Mouse (Mus musculus) R1 (cell line): ENCODE data around the gene Sars.
A peak's percentile ranks its signal among the peaks of the same experiment; 100 is the strongest.

ENCODE experiments used
- DNase-seq: peaks from one replicate; pipeline ENCODE4 v3.0.0-alpha.2; 2018; ENCODE audit warnings: low read depth, low spot score

Sars gene

GRCm38 (mm10) chr3:108424944-108425623 lies 19.9 kb downstream of the Sars start:
- no peak for DNase-seq

DNA sequence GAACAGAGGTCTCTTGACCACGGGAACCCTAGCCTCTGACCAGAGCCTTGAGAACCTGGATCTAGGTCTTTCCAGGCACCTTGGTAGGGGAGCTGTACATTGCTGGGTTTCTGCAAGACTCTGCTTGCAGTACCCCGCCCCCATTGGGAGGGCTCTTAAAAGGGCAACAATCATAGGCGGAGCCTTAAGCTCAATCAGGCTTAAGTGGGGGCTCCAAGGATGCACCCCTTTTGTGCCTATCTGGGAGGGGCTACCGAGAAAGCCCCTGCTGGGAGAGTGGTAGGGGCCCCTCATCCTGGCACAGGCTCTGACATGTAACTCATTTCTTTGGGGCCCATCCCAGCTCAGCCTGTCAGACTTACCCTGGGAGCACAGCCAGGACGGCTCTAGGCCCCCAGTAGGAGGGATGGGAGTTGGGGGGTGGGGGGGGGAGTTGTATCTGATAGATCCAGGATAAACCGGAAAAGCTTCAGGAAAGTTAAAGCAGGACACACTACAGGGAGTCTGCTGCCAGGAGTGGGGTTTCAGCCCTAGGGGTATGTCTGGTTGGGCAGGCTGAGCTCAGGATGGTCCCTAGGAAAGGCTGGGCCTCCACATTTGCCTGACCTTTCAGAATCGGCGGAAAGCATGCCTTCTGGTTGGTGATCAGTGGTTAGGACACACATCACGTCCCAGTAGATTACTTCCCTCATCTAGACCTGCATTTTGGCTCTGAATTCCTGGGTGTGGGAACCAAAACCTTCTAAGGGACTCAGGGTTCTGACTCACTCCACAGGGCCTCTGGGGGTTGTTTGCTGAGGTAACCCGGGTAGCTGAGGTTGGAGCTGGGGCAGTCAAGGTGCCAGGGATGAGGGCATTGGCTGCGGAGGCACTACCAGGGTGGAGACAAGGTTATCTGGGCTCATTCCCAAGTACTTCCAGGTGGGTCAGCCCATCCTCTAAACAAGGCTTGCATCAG lies 20.9 kb downstream of the Sars start:
- peak; percentile 49 for DNase-seq

- DNase-seq = no peak
Observed at GRCm38 (mm10) chr3:108423006-108423405, 22.0 kb downstream of the Sars start.

GRCm38 (mm10) chr3:108415831-108416223 lies 29.2 kb downstream of the Sars start:
- DNase-seq = peak; percentile 71

GRCm38 (mm10) chr3:108414857-108415830 lies 29.9 kb downstream of the Sars start, which contains the start of gene Celsr2:
Gene Celsr2, minus strand, starts transcription at chr3:108415552.
- DNase-seq = peak; percentile 43

GRCm38 (mm10) chr3:108413634-108414360 lies 31.2 kb downstream of the Sars start:
- DNase-seq = no peak

DNA sequence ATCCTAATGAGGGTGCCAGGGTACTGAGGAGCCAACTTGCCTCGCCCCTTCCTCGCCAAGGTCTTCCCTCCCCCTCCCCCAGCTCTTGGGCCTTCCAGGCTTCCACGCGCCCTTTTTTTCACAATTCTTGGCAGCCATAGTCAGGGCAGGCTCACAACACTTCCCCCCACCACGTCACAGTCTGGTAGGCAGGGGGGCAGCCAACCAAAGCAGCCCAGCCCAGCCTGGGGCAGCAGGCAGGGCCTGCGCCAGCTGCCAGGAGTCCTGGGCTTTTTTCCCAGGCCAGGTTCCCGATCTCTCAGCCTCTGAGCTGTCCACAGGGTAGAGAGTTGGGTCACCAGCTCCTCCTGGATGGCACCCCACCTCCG lies 33.3 kb downstream of the Sars start:
- no peak for DNase-seq

DNA sequence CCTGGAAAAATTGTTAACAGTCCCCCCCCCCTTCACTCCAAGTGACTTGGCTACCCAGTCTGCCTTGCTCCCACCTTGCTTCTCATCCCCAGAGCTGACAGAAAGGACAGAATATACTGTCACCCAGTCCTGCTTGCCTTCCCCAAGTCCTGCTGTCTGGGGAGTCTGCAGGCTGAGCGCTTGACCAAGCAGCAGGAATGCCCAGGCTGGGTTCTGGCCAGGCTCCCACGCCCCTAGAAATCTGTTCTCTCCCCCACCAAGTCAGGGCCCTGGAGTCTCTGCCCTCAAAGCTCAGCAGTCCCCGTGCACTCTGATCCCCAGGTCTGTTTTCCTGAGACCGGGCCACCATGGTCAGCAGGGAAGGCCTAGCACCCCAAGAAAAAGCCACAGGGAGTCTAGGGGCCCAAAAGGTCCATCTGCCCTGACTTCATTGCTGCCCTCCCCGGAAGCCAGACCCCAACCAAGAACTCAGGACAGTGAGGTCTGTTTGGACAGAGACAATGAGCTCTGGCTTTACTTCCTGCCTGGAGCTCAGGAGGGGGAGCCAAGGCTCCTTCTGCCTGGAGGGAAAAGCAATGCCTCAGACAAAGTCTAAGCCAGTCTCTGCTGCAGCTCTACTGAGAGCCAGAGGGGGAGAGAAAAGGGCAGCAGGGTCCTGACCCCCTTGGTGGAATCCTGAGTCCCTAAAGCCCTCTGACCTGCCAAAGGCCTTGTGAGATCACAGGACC lies 33.8 kb downstream of the Sars start:
- DNase-seq = no peak

DNA sequence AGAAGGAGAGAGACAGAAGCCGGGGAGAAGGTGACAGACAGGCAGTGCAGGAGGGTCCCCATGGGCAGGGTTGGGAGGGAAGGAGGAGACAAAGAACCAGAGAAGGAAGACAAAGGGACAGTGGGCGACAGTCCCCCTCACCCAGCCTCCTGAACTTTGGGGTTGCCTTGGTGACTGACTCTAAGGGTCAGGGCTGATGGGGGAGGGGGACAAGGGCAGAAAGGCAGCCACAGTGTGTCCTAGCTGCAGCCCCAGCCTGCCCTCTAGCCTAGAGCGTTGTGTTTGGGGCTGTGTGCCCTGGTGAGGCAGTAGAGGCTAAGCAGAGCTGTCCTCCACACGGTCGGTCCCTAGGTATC lies 34.7 kb downstream of the Sars start:
- DNase-seq = no peak

- no peak for DNase-seq
Observed at GRCm38 (mm10) chr3:108409656-108410358, 35.2 kb downstream of the Sars start.

- no peak for DNase-seq
Observed at GRCm38 (mm10) chr3:108408517-108409008, 36.4 kb downstream of the Sars start.

GRCm38 (mm10) chr3:108406306-108406885 lies 38.6 kb downstream of the Sars start:
- no peak for DNase-seq

DNA sequence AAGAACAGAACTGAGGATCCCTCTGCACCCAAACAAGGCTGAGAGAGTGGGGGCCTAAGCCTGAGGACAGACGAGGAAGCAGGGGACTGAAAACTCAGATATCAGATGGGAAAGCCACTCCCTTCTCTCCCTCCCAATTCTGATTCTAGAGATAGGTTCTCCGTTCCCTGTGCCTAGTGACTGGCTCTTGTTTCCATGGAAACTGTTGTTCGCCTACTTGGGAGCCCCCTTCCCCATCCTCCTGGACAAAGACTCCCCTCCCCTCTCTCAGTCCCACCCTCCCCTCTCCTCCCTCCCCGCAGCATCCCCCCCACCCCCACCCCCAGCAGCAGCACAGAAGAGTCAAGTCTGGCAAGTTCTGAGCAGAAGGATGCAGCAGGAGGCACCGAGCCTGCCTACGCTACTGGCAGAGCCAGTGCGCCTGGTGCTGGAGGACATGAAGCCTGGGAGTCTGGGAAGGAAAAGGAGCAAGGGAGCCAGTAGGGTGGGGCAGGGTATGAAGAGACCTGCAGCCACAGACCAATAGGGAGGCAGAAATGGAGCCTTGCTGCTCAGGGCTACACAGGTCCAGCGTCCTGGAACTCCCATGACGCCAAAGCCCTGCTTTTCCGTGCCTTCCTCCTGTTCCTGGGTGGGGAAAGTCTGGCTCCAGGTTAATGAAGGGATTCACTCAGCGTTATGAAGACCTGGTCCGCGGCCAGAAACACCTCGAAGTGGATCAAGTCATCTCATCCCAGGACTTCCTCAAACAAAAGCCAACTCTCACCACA lies 39.3 kb downstream of the Sars start:
- DNase-seq = peak; percentile 76

GRCm38 (mm10) chr3:108402528-108402920 lies 42.5 kb downstream of the Sars start:
- no peak for DNase-seq

GRCm38 (mm10) chr3:108401692-108402527 lies 43.1 kb downstream of the Sars start:
- peak; percentile 91 for DNase-seq

GRCm38 (mm10) chr3:108400442-108400841 lies 44.6 kb downstream of the Sars start:
- DNase-seq = no peak

GRCm38 (mm10) chr3:108398281-108398680 lies 46.7 kb downstream of the Sars start:
- no peak for DNase-seq
